Mouse (Mus musculus): ENCODE results near the gene Rhobtb3.
"Not testable (repeated sequence)": the region's sequence is repeated elsewhere in the genome, so short reads cannot be mapped to it uniquely, and the experiment has no call there.

Gene Rhobtb3

GRCm38 (mm10) chr13:75929071-75929470, 14.7 kb downstream of the Rhobtb3 start:
- not testable (repeated sequence) for DNase-seq (ENCODE audit: low read depth)

GRCm38 (mm10) chr13:75927951-75928350, 15.8 kb downstream of the Rhobtb3 start:
- no peak for DNase-seq (ENCODE audit: low read depth)

- DNase-seq (ENCODE audit: low read depth), result no peak
Measured at GRCm38 (mm10) chr13:75914151-75914550, 29.6 kb downstream of the Rhobtb3 start.

GRCm38 (mm10) chr13:75908187-75908586, 35.5 kb downstream of the Rhobtb3 start:
- no peak for DNase-seq (ENCODE audit: low read depth)

- DNase-seq (ENCODE audit: low read depth), result no peak
Measured at GRCm38 (mm10) chr13:75907133-75907532, 36.6 kb downstream of the Rhobtb3 start.

GRCm38 (mm10) chr13:75904660-75905059, 39.1 kb downstream of the Rhobtb3 start:
- DNase-seq (ENCODE audit: low read depth), result no peak

- DNase-seq (ENCODE audit: low read depth), result not testable (repeated sequence)
Measured at GRCm38 (mm10) chr13:75900928-75901327, 42.8 kb downstream of the Rhobtb3 start.

GRCm38 (mm10) chr13:75892876-75893275, 50.8 kb downstream of the Rhobtb3 start:
- no peak for DNase-seq (ENCODE audit: low read depth)

- no peak for DNase-seq (ENCODE audit: low read depth)
Measured at GRCm38 (mm10) chr13:75892291-75892690, 51.4 kb downstream of the Rhobtb3 start.

GRCm38 (mm10) chr13:75891868-75892267, 51.9 kb downstream of the Rhobtb3 start:
- no peak for DNase-seq (ENCODE audit: low read depth)

- DNase-seq (ENCODE audit: low read depth), result no peak
Measured at GRCm38 (mm10) chr13:75883792-75884191, 59.9 kb downstream of the Rhobtb3 start.

- DNase-seq (ENCODE audit: low read depth), result no peak
Measured at GRCm38 (mm10) chr13:75880501-75880900, 63.2 kb downstream of the Rhobtb3 start.

GRCm38 (mm10) chr13:75879756-75880155, 64.0 kb downstream of the Rhobtb3 start:
- DNase-seq (ENCODE audit: low read depth), result no peak

GRCm38 (mm10) chr13:75877907-75878306, 65.8 kb downstream of the Rhobtb3 start:
- peak; percentile 68 for DNase-seq (ENCODE audit: low read depth)

- no peak for DNase-seq (ENCODE audit: low read depth)
Measured at GRCm38 (mm10) chr13:75876592-75876991, 67.1 kb downstream of the Rhobtb3 start.

GRCm38 (mm10) chr13:75876188-75876587, 67.5 kb downstream of the Rhobtb3 start:
- not testable (repeated sequence) for DNase-seq (ENCODE audit: low read depth)

GRCm38 (mm10) chr13:75874608-75875376, 68.9 kb downstream of the Rhobtb3 start:
- DNase-seq (ENCODE audit: low read depth), result no peak

- DNase-seq (ENCODE audit: low read depth), result no peak
Measured at GRCm38 (mm10) chr13:75867876-75868275, 75.8 kb downstream of the Rhobtb3 start.

- DNase-seq (ENCODE audit: low read depth), result no peak
Measured at GRCm38 (mm10) chr13:75865486-75866184, 78.1 kb downstream of the Rhobtb3 start.

- no peak for DNase-seq (ENCODE audit: low read depth)
Measured at GRCm38 (mm10) chr13:75859264-75859844, 84.4 kb downstream of the Rhobtb3 start.

- DNase-seq (ENCODE audit: low read depth), result no peak
Measured at GRCm38 (mm10) chr13:75853118-75853517, 90.6 kb downstream of the Rhobtb3 start.

GRCm38 (mm10) chr13:75852027-75852426, 91.7 kb downstream of the Rhobtb3 start:
- DNase-seq (ENCODE audit: low read depth), result no peak

- DNase-seq (ENCODE audit: low read depth), result no peak
Measured at GRCm38 (mm10) chr13:75847027-75847426, 96.7 kb downstream of the Rhobtb3 start.
